Mouse (Mus musculus) erythroblast, embryonic 14.5 days (primary cell): ENCODE data around the gene Anks1.

Experiments used
- GATA1 ChIP-seq: IDR thresholded peaks from 2 replicates; pipeline ENCODE4 v1.6.1; 2012; ENCODE audit warnings: low read length, inconsistent platforms, mixed read lengths
- TAL1 ChIP-seq: IDR thresholded peaks from 3 replicates; pipeline ENCODE4 v1.6.1; 2012; ENCODE audit warnings: low read length, inconsistent platforms, mixed read lengths

DNA sequence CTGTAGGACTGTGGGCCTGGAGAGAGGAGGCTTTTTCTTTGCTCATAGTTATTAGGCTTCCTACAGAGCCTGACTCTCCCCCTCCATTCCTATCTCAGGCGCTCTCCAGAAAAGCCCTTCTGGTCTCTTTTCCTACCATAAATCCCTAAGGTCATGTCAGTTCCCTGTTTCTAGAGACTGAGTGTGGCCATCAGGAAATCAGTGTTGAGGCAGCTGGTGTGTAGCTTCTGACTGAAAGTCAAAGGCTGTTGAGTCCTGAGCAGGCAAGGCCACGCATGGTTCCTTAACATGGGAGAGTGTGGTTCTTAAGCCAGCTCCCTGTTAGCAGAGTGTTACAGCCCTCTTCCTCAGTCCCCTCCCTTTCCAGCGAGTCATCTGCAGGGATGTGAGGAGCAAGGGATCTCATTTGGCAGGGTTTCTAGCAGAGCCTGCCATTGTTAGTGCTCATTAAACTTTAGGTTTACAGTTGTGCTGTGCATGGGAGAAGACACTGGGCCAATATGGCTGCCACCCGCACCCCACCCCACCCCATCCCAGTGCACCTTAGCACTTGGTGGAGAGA, 28.0 kb downstream of the Anks1 start:
- TF ChIP-seq TAL1 (no peak), GATA1 (no peak)
